Mouse (Mus musculus) spleen, adult 12 weeks (tissue): ENCODE measurements around the gene Apln.
A peak's percentile ranks its signal among the peaks of the same experiment; 100 is the strongest.

Source experiments
- DNase-seq: peaks from one replicate; pipeline ENCODE4 v3.0.0; 2022; ENCODE audit warnings: low spot score

Apln gene

GRCm38 (mm10) chrX:48016906-48017601 is 17.6 kb downstream of the Apln start:
- no peak for DNase-seq

GRCm38 (mm10) chrX:48011656-48012055 is 23.0 kb downstream of the Apln start:
- no peak for DNase-seq

GRCm38 (mm10) chrX:48006062-48006461 is 28.6 kb downstream of the Apln start:
- no peak for DNase-seq

GRCm38 (mm10) chrX:48004786-48005185 is 29.9 kb downstream of the Apln start:
- no peak for DNase-seq

- no peak for DNase-seq
Observed at GRCm38 (mm10) chrX:48001151-48001550, 33.5 kb downstream of the Apln start.

- DNase-seq: no peak
Observed at GRCm38 (mm10) chrX:47998412-47998811, 36.2 kb downstream of the Apln start.

- peak; percentile 51 for DNase-seq
Observed at GRCm38 (mm10) chrX:47992606-47993005, 42.0 kb downstream of the Apln start.

GRCm38 (mm10) chrX:47988024-47988423 is 46.6 kb downstream of the Apln start:
- DNase-seq: no peak

GRCm38 (mm10) chrX:47985000-47985619 is 49.5 kb downstream of the Apln start:
- DNase-seq: peak; percentile 24

GRCm38 (mm10) chrX:47977078-47977477 is 57.6 kb downstream of the Apln start:
- no peak for DNase-seq

- no peak for DNase-seq
Observed at GRCm38 (mm10) chrX:47976551-47976950, 58.1 kb downstream of the Apln start.
